Mouse (Mus musculus) forebrain, embryonic 12.5 days (tissue): ENCODE results near the gene Cept1. TPM values are rescaled to one million over a fixed set of nuclear protein-coding genes. Genes with fewer than 3 reads are reported as not detected.

ENCODE experiments used
- ATAC-seq: fragments of 200-750 bp; cut with Nextera tagmentation; 2 replicates; pipeline ENCODE4 v1.8.0; 2017; ENCODE audit warnings: moderate TSS enrichment; ENCODE audit not compliant: low FRiP score
- H3K27ac ChIP-seq: fragments of 300-500 bp; sonication (generic); 2 replicates; pipeline ENCODE4 v1.5.1; 2016; ENCODE audit warnings: mild to moderate bottlenecking
- H3K27me3 ChIP-seq: fragments of 300-500 bp; sonication (generic); 2 replicates; pipeline ENCODE4 v1.6.1; 2016; ENCODE audit warnings: mild to moderate bottlenecking
- H3K36me3 ChIP-seq: fragments of 300-500 bp; sonication (generic); replicated peaks from 2 replicates; pipeline ENCODE4 v1.6.1; 2016; ENCODE audit warnings: mild to moderate bottlenecking
- H3K4me1 ChIP-seq: fragments of 300-500 bp; sonication (generic); 2 replicates; pipeline ENCODE4 v1.6.1; 2016
- H3K4me2 ChIP-seq: fragments of 300-500 bp; sonication (generic); 2 replicates; pipeline ENCODE4 v1.6.1; 2016; ENCODE audit warnings: mild to moderate bottlenecking, moderate library complexity
- H3K4me3 ChIP-seq: fragments of 300-500 bp; sonication (generic); replicated peaks from 2 replicates; pipeline ENCODE4 v1.5.1; 2016; ENCODE audit warnings: mild to moderate bottlenecking
- H3K9ac ChIP-seq: fragments of 300-500 bp; sonication (generic); 2 replicates; pipeline ENCODE4 v1.6.1; 2016; ENCODE audit warnings: mild to moderate bottlenecking
- H3K9me3 ChIP-seq: fragments of 300-500 bp; sonication (generic); 2 replicates; pipeline ENCODE4 v1.6.1; 2016
- WGBS: fragments of 180-500 bp; shearing (Covaris S2); methylation state at CpG from one replicate; pipeline ENCODE4 v1.1.7; 2016; 5-methylcytosine and 5-hydroxymethylcytosine counted together
- polyA plus RNA-seq: library from polyadenylated mRNA; unstranded; fragments of >200 nt; fragmentation: Nextera tagmentation; extraction: Ambion mirVana; gene quantifications from 2 replicates; pipeline ENCODE4 v1.2.1, GENCODE M21; 2016

Gene Cept1
- polyA plus RNA-seq, 1 experiment from 2014 or later, result 40.5 TPM

DNA sequence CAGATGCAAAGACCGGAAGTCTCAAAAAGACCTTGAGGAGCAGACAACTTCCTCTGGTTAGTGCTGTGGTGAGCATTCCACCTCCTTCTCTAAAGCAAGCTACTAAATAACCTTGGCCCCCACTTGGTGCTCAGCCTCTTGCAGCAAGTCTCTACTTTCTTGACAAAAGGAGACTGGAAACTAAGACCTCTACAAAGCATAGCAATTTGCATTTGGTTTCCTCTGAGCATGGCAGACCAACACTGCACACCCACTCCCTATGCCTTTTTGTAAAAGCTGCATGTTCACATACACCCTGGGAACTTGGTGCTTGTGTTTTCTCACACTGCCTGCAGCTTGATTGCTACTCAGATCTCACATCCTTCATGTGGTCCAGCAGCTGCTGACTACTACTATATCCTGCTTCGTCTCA lies 85.5 kb downstream of the Cept1 start:
- H3K27me3 ChIP-seq, result no peaks in the 10 kb centered on the region
- no peaks in the 10 kb centered on the region for H3K9me3 ChIP-seq
- no peak overlapping the region for H3K4me2 ChIP-seq
- ATAC-seq, result no peak
- H3K9ac ChIP-seq, result no peak overlapping the region
- no peaks in the 10 kb centered on the region for H3K36me3 ChIP-seq
- H3K27ac ChIP-seq, result no peak overlapping the region
- no peaks in the 10 kb centered on the region for H3K4me1 ChIP-seq
- WGBS, result 94% methylated on average over 2 of the region's 2 CpGs
- no peak overlapping the region for H3K4me3 ChIP-seq

DNA sequence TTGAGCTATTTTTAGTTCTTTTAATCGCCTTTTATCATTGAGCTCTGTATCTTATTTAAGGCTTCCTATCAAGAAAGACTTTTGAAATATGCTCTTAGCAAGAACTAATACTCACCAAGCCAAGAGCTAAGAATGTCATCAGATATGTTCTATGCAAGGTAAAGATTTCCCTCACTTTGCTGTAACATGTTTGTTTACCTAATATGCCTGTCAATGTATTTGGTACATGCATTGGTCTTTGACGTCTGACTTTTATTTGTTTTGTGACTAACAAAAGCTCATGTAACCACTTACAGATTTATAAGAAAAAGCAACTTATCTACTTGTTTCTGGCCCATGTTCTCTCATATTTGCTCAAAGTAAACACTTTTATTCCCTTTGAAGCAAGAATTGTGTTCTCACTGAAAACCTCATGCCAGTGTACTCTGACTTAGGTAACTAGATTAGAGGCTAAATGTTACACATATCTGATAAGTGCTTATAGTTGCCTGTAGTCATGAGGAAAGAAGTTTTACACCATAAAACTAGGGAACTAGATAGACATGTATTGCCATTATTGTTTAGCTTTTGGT lies 90.2 kb downstream of the Cept1 start:
- 92% methylated on average over 2 of the region's 2 CpGs for WGBS
- no peak for ATAC-seq

DNA sequence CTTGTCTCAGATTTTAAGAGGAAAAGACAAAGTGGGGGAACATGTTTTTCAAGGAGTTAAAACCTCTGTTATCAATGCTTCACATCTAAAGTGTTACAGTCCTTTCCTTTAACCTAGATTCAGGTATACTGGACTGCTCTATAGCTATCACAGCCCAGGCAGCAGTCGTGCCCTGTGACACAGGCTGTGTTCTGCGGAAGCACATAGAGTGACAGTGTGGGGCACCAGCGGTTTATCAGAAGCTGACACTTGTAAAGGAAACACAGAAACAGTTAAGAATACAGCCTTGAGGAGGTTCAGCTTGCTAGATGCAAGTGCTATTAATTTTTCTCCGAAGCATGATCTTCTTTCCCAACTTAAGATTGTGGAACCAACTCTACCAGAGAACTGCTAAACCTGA lies 95.0 kb downstream of the Cept1 start:
- H3K36me3 ChIP-seq, result no peaks in the 10 kb centered on the region
- WGBS, result 74% methylated on average over 4 of the region's 4 CpGs
- no peaks in the 10 kb centered on the region for H3K4me1 ChIP-seq
- no peak for ATAC-seq
- H3K4me2 ChIP-seq, result no peak overlapping the region
- no peak overlapping the region for H3K27ac ChIP-seq
- no peaks in the 10 kb centered on the region for H3K27me3 ChIP-seq
- no peak overlapping the region for H3K4me3 ChIP-seq
- no peak overlapping the region for H3K9ac ChIP-seq
- H3K9me3 ChIP-seq, result no peaks in the 10 kb centered on the region

More for the DNA sequence above, 90.2 kb downstream of the Cept1 start:
- Histone ChIP-seq H3K36me3 (no peaks in the 10 kb centered on the region), H3K27ac (no peak overlapping the region), H3K27me3 (no peaks in the 10 kb centered on the region), H3K4me2 (no peak overlapping the region), H3K9ac (no peak overlapping the region), H3K9me3 (no peaks in the 10 kb centered on the region), H3K4me3 (no peak overlapping the region), H3K4me1 (no peaks in the 10 kb centered on the region)

Other genes with a start within 250 kb of the Cept1 start
- not detected in 2 replicates for gene Chil6, start 141.6 kb downstream of the Cept1 start, polyA plus RNA-seq
- 0.49 and 0.59 TPM in 2 replicates for gene Dennd2d, start 65.4 kb downstream of the Cept1 start, polyA plus RNA-seq
- 41.3 and 43.3 TPM in 2 replicates for gene Dram2, start within 50 bp of the Cept1 start, polyA plus RNA-seq
- 20.7 and 21.6 TPM in 2 replicates for gene Lrif1, start 137.2 kb upstream of the Cept1 start, polyA plus RNA-seq
- 2.5 and 2.8 TPM in 2 replicates for gene Cd53, start 242.3 kb upstream of the Cept1 start, polyA plus RNA-seq